Mouse (Mus musculus) lung, embryonic 15.5 days (tissue): Measurements from ENCODE around the gene Calm3. TPM values are rescaled to one million over a fixed set of nuclear protein-coding genes. Genes with fewer than 3 reads are reported as not detected.

Experiments used
- ATAC-seq: fragments of 200-750 bp; cut with Nextera tagmentation; 2 replicates; pipeline ENCODE4 v1.8.0; 2017; ENCODE audit warnings: moderate number of reproducible peaks, borderline replicate concordance; ENCODE audit not compliant: low FRiP score, low TSS enrichment; ENCODE audit errors: extremely low read depth
- H3K27ac ChIP-seq: fragments of 300-500 bp; sonication (generic); 2 replicates; pipeline ENCODE4 v1.5.1; 2015; ENCODE audit warnings: moderate library complexity, mild to moderate bottlenecking, inconsistent platforms
- H3K27me3 ChIP-seq: fragments of 300-500 bp; sonication (generic); 2 replicates; pipeline ENCODE4 v1.6.1; 2015; ENCODE audit warnings: inconsistent platforms
- H3K36me3 ChIP-seq: fragments of 300-500 bp; sonication (generic); 2 replicates; pipeline ENCODE4 v1.6.1; 2015; ENCODE audit warnings: inconsistent platforms
- H3K4me1 ChIP-seq: fragments of 300-500 bp; sonication (generic); 2 replicates; pipeline ENCODE4 v1.6.1; 2015; ENCODE audit warnings: inconsistent platforms
- H3K4me2 ChIP-seq: fragments of 300-500 bp; sonication (generic); 2 replicates; pipeline ENCODE4 v1.6.1; 2015; ENCODE audit warnings: inconsistent platforms, mild to moderate bottlenecking, moderate library complexity
- H3K4me3 ChIP-seq: fragments of 300-500 bp; sonication (generic); 2 replicates; pipeline ENCODE4 v1.5.1; 2015; ENCODE audit warnings: mild to moderate bottlenecking, inconsistent platforms
- H3K9ac ChIP-seq: fragments of 300-500 bp; sonication (generic); 2 replicates; pipeline ENCODE4 v1.6.1; 2015; ENCODE audit warnings: inconsistent platforms
- H3K9me3 ChIP-seq: fragments of 300-500 bp; sonication (generic); 2 replicates; pipeline ENCODE4 v1.6.1; 2016; ENCODE audit warnings: inconsistent platforms
- WGBS: fragments of 180-500 bp; shearing (Covaris S2); methylation state at CpG from one replicate; pipeline ENCODE4 v1.1.7; 2015; 5-methylcytosine and 5-hydroxymethylcytosine counted together
- polyA plus RNA-seq: library from polyadenylated mRNA; unstranded; fragments of >200 nt; fragmentation: Nextera tagmentation; extraction: Ambion mirVana; gene quantifications from 2 replicates; pipeline ENCODE4 v1.2.1, GENCODE M21; 2015

Calm3 gene
- polyA plus RNA-seq, 1 experiment from 2014 or later = 101 TPM

DNA sequence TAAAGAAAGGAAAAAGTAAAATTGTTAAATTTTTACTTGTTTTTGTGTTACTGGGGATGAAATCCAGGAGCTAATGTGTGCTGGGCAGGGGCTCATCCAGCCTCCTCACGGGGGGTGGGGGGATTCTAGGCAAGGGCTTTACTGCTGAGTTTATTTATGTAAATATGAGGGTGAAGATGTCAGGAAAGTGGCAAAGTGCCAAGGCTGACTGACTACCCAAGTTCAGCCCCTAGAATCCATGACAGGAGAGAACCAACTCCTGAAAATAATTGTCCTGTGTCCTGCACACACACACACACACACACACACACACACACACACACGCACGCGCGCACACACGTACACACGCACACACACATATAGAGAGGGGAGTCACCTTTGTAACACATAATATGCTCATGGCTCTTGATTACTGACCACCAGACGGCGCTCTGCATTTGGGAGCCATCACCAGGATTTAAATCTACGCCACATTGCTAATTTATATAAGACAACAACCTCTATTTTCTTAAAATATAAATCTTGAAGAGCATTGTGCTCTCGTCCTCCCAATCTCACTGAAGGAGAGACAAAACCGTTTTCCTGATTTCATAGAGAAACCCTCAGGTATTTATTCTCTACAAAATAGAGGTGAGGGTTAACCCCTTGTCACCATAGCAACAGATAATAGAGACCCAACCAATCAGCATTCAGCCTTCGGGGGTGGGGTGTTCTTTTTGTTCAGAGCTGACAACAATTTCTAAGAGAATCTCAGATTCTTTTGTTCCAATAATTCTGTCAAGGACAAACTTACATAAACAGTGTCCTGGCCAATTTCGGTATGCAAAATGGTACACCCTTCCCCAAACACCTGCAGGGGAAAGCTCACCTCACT, 9.0 kb upstream of the Calm3 start:
- 31% methylated on average over 14 of the region's 14 CpGs for WGBS
- no peak overlapping the region for H3K9ac ChIP-seq
- peaks cover 8% of the 10 kb centered on the region for H3K4me1 ChIP-seq
- no peaks in the 10 kb centered on the region for H3K27me3 ChIP-seq
- no peak overlapping the region for H3K4me2 ChIP-seq
- H3K9me3 ChIP-seq = no peaks in the 10 kb centered on the region
- H3K27ac ChIP-seq = no peak overlapping the region
- no peak overlapping the region for H3K4me3 ChIP-seq
- ATAC-seq = no peak
- no peaks in the 10 kb centered on the region for H3K36me3 ChIP-seq

DNA sequence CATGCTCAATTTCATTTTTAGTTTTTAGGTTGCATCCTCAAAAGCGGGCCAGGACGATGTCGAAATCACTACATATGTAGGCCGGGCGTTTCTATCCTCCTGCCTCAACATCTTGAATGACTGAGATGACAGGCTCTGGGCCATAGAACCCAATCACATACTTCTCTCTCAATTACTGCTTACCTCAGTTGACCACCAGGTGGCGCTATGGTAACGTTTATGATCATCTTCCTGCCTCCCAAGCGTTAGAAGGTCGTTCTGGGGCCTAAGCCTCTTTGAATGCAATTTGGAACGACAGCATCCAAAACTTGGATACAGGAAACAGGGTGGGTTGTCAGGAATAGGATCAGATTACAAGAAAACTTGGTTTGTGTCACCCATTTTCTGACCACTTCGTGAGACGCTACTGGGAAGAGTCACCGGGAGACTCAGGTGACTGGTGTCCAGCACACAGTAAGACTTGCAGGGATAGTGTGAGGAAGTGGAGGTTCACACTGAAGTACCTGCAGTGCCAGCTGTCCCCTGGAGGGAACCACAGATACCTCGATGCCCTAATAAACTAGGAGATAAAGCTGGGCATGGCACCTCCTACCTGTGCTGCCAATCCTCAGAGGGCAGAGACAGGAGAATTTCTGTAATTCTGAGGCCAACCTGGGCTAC, 8.2 kb upstream of the Calm3 start:
- Histone ChIP-seq H3K27ac (no peak overlapping the region), H3K36me3 (no peaks in the 10 kb centered on the region), H3K4me2 (no peak overlapping the region), H3K9me3 (no peaks in the 10 kb centered on the region), H3K27me3 (no peaks in the 10 kb centered on the region), H3K4me1 (peaks cover 8% of the 10 kb centered on the region), H3K4me3 (no peak overlapping the region), H3K9ac (no peak overlapping the region)
- peak; percentile 55; the same call in 1 of the 2 replicates for ATAC-seq
- WGBS = 15% methylated on average over 14 of the region's 14 CpGs

DNA sequence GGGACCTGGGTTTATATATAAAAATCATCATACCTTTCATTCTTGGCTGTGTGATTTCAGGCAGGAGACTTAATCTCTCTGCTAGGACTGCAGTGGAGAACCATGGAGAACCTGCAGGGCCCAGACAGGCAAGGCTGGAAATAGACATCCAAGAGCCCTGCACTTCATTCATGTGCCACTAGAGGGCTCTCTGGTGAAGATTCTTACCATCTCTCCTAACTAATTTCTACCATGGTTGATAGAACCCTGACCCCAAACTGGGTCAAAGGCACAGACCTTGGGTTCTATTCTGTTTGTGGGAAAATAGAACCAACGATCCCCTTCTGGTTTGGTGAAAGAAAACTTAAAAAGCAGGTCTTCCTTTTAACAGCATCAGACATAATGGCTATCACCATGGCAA, 6.9 kb upstream of the Calm3 start:
- Histone ChIP-seq H3K27me3 (no peaks in the 10 kb centered on the region), H3K9ac (no peak overlapping the region), H3K36me3 (no peaks in the 10 kb centered on the region), H3K4me2 (no peak overlapping the region), H3K4me3 (no peak overlapping the region), H3K9me3 (no peaks in the 10 kb centered on the region), H3K27ac (no peak overlapping the region), H3K4me1 (peaks cover 8% of the 10 kb centered on the region)
- no peak for ATAC-seq
- WGBS = 6% methylated on average over 1 of the region's 1 CpGs

DNA sequence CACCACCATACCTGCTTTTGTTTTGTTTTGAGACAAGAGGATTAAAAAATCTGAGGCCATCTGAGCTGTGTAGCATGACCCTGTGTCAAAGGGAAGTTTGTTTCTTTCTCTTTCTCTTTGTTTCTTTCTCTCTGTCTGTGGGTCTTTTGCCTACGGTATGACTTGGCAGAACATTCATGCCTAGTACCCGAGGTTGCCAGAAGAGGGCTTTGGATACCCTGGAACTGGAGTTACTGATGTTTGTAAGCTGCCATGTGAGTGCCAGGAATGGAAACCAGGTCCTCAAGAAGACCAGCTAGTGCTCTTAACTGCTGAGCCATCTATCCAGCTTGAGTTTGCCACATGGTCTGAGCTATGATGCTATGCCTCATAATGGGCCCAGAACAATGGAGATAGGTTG, 4.4 kb upstream of the Calm3 start:
- no peaks in the 10 kb centered on the region for H3K36me3 ChIP-seq
- no peak overlapping the region for H3K4me2 ChIP-seq
- no peak overlapping the region for H3K9ac ChIP-seq
- no peak for ATAC-seq
- no peaks in the 10 kb centered on the region for H3K9me3 ChIP-seq
- no peak overlapping the region for H3K27ac ChIP-seq
- peaks cover 8% of the 10 kb centered on the region for H3K4me1 ChIP-seq
- no peak overlapping the region for H3K4me3 ChIP-seq
- 34% methylated on average over 2 of the region's 2 CpGs for WGBS
- H3K27me3 ChIP-seq = no peaks in the 10 kb centered on the region

DNA sequence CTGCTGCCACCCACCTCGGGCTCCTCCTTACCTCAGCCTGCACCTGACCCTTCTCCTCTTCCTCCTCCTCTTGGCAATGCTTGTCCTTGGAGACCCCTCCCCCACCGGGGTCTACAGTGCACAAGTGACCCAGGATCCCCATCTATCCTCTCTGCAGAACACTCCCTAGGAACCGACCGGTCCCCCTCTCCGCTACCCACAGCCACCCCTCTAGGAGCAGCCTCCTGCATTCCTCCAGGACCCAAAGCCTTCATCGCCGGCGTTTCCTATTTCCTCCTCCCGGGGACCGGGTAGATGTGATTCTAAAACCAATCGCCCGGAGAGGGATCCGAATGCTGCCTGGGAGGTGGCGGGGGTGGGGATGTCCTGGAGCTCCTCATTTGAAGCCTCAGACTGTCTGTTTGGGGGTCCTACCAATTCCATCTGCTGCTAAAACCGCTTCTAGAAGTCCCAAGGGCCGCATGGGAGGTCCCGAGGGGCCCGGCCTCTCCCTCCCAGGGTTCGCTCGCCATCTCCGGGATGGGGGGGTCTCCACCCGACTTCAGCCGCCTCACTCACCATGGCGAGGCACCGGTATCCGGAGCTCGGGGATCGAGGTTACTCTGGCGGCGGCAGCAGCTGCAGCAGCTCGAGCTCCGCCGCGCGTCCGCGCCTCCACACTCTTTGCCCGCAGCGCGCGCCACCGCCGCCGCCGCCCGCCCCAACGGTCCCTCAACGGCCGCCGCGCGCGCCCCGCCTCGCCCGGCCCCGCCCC, 454 bp downstream of the Calm3 start:
- Histone ChIP-seq H3K4me1 (peaks cover 39% of the 10 kb centered on the region), H3K4me3 (peak overlapping the region; percentile 92), H3K4me2 (peak overlapping the region; percentile 66), H3K36me3 (peaks cover 18% of the 10 kb centered on the region), H3K27me3 (no peaks in the 10 kb centered on the region), H3K9ac (peak overlapping the region; percentile 99), H3K27ac (peak overlapping the region; percentile 95), H3K9me3 (no peaks in the 10 kb centered on the region)
- under 1% methylated on average over 57 of the region's 57 CpGs for WGBS
- no peak; the same call in 1 of the 2 replicates for ATAC-seq

DNA sequence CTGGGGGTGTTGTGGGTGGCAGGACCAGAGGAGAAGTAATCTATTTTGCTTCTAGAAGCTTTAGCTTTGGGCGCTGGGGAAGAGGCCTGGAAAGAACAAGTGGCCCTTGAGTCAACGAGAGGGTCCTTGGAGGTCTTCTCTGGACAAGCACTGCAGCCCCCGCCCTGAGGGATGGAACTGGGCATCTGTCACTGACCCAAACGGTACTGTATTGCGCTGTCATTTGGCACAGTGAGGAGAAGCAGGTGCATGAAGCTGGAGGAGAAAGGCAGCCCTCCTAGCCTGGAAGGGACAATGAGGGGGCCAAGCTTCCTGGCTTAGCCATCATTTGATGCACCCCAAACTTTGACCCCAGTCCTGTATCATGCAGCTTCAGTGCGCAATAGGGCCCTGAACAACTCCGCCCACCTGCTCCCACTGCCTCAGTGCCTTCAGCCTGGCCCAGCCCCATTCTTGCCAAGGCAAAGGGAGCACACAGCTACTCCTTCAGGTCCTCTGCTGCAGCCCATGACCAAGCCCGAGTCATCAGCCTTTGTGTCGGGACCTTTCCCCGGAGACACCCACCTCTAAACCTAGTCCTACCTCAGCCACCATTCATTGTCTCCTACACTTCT, 1.4 kb downstream of the Calm3 start:
- H3K27me3 ChIP-seq = no peaks in the 10 kb centered on the region
- peaks cover 47% of the 10 kb centered on the region for H3K4me1 ChIP-seq
- WGBS = 45% methylated on average over 10 of the region's 10 CpGs
- H3K27ac ChIP-seq = 0 out of 2 replicates have a peak overlapping the region, but pooled peaks have one; percentile 10
- no peaks in the 10 kb centered on the region for H3K9me3 ChIP-seq
- peak overlapping the region; percentile 66 for H3K4me2 ChIP-seq
- H3K9ac ChIP-seq = peak overlapping the region; percentile 99
- peak overlapping the region; percentile 92 for H3K4me3 ChIP-seq
- ATAC-seq = no peak
- peaks cover 28% of the 10 kb centered on the region for H3K36me3 ChIP-seq

DNA sequence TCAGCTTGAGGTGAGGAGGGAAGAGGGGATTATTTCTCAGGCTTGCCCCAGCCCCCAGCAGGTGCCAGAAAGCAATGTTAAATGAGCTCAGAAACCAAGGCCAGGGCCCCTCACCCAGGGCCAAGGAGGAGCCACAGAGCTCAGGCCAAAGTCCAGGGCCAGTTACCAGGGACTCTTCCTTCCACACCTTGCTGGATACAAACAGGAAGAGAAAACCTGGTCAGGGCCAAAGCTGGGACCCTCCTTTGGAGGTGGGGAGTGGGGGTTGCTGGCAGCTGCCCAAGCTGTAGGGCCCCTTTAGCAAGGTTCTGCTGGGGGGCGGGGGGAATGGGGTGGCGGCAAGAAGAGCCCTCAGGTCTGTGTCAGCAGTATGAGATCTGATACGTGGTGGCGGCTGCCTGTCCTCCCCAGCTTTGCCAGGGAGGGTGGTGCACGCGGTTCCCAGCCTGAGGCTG, 2.0 kb downstream of the Calm3 start:
- 18% methylated on average over 6 of the region's 6 CpGs for WGBS
- peaks cover 49% of the 10 kb centered on the region for H3K4me1 ChIP-seq

DNA sequence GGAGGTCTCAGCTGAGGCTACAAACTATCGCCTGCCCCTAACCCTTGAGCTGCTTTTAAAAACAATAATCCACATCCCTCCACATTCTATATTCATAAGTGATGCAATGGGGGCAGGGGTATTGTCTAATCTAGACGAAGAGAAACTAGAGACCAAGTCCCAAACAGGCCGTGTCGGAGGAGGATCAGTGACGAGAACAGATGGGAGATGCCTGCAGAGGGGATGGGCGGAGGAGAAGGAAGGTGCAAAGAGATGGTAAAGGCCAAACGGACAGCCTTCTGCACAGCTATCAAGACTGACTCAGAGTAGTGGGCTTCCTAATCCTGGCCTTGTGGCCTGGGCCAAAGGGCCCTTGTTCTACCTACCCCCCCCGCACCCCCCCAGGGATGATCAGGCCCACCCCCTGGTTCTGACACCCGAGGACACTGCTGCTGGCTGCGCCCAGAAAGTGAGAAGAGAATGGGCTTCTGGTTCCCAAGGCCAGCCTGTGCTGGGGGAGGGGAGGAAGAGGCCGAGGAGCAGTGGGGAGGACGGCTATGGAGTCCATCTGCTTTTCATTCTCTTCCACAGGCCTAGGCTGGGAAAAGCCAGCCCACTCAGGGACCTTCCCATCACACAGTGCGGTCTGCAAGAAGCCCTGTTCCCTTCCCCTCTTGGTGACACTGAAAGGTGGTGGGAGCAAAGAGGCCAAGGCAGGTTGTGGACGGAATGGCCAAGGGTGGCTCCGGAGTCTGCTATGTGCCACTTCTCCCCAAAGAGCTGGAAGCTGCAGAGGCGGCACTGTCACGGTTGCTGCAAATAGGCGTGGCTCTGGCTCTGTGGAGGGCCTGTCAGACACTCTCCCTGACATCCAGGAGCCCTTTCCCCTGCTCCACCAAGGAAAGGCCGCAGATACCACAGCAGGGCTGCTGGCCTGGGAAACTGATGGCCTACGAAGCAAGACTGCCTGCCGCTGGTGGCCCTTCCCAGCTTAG, 2.8 kb downstream of the Calm3 start:
- H3K9ac ChIP-seq = peak overlapping the region; percentile 99
- peaks cover 57% of the 10 kb centered on the region for H3K4me1 ChIP-seq
- H3K27me3 ChIP-seq = no peaks in the 10 kb centered on the region
- H3K36me3 ChIP-seq = peaks cover 41% of the 10 kb centered on the region
- H3K9me3 ChIP-seq = no peaks in the 10 kb centered on the region
- no peak for ATAC-seq
- H3K4me2 ChIP-seq = peak overlapping the region; percentile 66
- 52% methylated on average over 21 of the region's 21 CpGs for WGBS
- H3K27ac ChIP-seq = peak overlapping the region; percentile 49
- H3K4me3 ChIP-seq = peak overlapping the region; percentile 92

More for the DNA sequence above, 2.0 kb downstream of the Calm3 start:
- no peaks in the 10 kb centered on the region for H3K27me3 ChIP-seq
- ATAC-seq = no peak
- H3K27ac ChIP-seq = peak overlapping the region; percentile 49; the same call in 1 of the 2 replicates
- H3K36me3 ChIP-seq = peaks cover 34% of the 10 kb centered on the region
- H3K9me3 ChIP-seq = no peaks in the 10 kb centered on the region
- H3K4me3 ChIP-seq = peak overlapping the region; percentile 92
- H3K4me2 ChIP-seq = peak overlapping the region; percentile 66
- H3K9ac ChIP-seq = peak overlapping the region; percentile 99

DNA sequence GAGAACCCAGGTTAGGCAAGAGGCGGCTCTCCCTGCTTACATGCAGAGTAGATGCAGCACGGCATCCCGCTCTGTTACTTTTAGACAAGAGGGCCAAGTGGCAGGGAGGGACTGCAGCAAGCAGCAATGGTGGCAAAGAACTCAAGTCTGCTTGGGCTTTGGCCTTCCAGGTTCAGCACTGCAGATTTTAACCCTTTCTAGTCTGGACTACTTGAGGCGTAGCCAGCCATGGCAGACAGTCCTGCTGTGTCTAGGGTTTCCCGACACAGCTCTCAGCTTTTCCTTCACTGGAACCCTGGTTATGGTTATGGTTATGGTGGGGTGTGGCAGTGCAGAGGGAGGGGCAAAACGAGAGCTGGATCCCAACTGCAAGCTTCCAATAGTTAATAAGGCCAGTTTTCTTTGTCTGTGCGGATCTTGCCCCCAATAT, 3.7 kb downstream of the Calm3 start:
- Histone ChIP-seq H3K4me3 (no peak overlapping the region), H3K4me2 (no peak overlapping the region), H3K36me3 (peaks cover 49% of the 10 kb centered on the region), H3K9ac (peak overlapping the region; percentile 19; the same call in 1 of the 2 replicates), H3K4me1 (peaks cover 65% of the 10 kb centered on the region), H3K27ac (0 out of 2 replicates have a peak overlapping the region, but pooled peaks have one; percentile 15), H3K27me3 (no peaks in the 10 kb centered on the region), H3K9me3 (no peaks in the 10 kb centered on the region)
- 79% methylated on average over 7 of the region's 7 CpGs for WGBS
- no peak for ATAC-seq

DNA sequence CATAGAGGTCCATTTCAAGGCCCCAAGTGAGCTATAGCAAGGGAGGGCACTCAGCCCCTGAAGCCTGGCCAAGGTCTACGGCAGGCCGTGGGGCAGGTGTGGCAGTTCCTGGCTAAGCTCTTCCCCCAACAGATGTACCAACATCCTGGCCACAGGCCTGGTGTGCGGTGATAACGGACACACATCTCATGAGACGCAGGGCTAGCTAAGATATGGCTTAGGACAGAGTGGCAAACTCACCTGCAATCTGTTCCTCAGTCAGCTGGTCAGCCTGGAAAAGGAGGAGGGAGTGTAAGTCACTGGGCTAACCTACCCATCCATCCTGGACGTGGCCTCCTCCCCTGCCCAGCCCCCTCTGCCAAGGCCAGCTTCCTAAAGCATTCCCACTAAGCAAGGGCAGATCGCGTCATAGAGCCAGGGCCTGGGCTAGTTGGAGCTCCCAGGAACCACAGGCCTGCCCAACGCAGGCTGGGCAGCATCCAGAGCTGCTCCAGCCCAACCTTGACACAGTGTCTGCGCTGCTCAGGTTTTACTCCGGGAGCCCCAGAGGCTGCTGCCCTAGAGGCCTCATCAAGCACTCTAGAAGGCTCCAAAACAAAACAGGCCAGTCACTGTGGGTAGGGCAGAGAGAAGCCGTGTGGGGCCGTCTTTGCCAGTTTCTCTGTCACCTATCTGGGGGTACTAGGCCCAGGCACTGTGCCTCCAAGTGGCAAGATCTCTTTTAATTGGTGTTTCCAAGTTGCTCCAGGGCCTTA, 4.3 kb downstream of the Calm3 start:
- Histone ChIP-seq H3K9ac (peak overlapping the region; percentile 19; the same call in 1 of the 2 replicates), H3K4me3 (no peak overlapping the region), H3K36me3 (peaks cover 55% of the 10 kb centered on the region), H3K4me1 (peaks cover 65% of the 10 kb centered on the region), H3K4me2 (no peak overlapping the region), H3K9me3 (no peaks in the 10 kb centered on the region), H3K27ac (0 out of 2 replicates have a peak overlapping the region, but pooled peaks have one; percentile 15), H3K27me3 (no peaks in the 10 kb centered on the region)
- 73% methylated on average over 13 of the region's 13 CpGs for WGBS
- ATAC-seq = no peak
